Mouse (Mus musculus) gastrocnemius, postnatal 25 days (tissue): ENCODE measurements at regions not wholly inside any gene's neighbourhood (a gene's known extent, or its start where the extent isn't known, plus 50 kb on each side); places are given as distances from the start of the nearest gene placed in this dataset.

ENCODE experiments used
- DNase-seq: peaks from one replicate; pipeline ENCODE4 v3.0.0; 2022
- microRNA-seq, 2 experiments: library from miRNA; unstranded; fragments of <30 nt; microRNA quantifications; one replicate each; pipeline ENCODE4 v1.2.0; 2021; ENCODE audit warnings: borderline replicate concordance in 2 of 2

GRCm38 (mm10) chr5:118495478-118495760, 65.1 kb upstream of the Med13l start:
- DNase-seq = no peak

GRCm38 (mm10) chr5:118501624-118502023, 58.9 kb upstream of the Med13l start:
- DNase-seq = no peak

DNA sequence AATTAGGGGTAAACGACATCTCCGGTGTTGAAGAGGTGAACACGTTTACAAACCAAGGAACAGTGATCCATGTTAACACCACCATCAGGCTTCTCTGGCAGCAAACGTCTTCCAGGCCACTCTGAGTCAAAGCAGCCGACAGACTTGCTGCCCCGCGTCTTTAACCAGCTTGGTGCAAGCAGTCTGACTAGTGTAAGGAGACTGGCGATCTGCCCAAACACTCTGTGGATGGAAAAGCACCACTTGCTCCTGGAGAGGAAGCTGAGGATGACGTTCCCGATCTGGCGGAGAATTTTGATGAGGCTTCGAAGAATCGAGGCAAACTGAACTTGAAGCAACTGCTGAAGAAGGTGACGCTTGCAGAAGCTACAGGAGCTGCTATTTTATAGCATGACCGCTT, 57.5 kb upstream of the Med13l start:
- no peak for DNase-seq

- no peak for DNase-seq
Observed at GRCm38 (mm10) chr5:118504170-118504569, 56.3 kb upstream of the Med13l start.

DNA sequence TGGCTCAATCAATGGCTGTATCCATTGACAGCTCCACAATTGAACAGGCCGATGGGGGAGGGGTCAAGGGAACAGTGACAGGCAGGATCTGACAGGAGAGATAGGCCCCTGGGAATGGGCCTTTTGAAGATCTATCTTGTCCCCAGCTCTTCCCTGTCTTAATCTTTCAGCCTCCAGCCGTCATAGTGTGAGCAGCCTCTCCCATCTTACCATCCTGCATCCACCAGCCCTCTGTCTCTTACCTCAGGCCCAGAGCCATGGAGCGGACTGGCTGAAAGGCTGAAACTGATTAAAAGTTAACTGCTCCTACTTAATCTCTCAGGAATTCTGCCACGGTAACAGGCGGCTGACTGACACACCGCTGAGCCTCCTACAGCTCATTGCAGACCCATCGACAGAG, 55.6 kb upstream of the Med13l start:
- no peak for DNase-seq

DNA sequence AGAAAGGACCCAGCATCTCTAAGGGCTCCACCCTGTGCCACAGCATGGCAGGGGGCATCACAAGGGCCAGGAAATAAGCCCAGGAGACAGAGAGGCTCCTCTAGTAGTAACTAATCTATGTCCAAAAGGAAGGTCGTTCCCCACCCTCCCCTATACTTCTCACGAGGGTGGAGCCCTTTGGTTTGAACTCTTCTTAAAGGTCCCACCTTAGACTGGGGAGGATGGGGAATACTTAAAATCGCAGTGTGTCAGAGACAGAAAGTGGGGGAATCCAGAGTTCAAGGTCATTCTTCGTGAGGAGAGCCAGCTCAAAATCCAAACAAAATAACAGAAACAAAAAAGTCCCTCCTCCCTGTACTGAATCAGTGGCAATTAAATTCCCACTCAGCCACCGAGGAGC, 50.6 kb upstream of the Med13l start:
- DNase-seq = no peak

Small RNA genes in the stretch of these regions (microRNA-seq; reads per million reads assigned to microRNA genes)
- gene Gm26455 = 0 reads per million in 2 experiments
